Mouse (Mus musculus) 3T3-L1 (cell line): Measurements from ENCODE around the gene Zdhhc11.

Experiments
- DNase-seq: peaks from one replicate; pipeline ENCODE4 v3.0.0-alpha.2; 2015; ENCODE audit warnings: low read depth, low spot score

The Zdhhc11 gene

DNA sequence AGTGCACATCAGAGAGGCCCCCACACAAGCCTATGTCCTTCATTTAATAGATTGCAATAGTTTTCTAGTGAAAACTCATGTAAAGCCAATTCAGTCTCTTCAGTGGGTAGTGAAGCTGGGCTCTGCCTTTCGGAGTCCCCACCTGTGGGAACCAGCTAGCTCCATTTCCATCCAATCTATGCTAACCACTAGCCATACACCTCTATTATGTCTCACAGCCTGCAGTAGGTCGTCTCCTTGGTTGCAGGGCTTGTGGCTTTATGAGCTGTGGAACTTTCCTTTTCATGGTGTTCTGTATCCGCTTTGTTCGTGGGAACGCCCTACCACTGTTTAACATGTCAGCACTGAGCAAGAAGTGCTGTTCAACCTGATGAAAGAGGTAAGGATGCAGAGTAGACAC is at the start of gene Zdhhc11:
Zdhhc11 (plus strand) TSS at position 301 of the 400 bp plus-strand sequence.
- no peak for DNase-seq

DNA sequence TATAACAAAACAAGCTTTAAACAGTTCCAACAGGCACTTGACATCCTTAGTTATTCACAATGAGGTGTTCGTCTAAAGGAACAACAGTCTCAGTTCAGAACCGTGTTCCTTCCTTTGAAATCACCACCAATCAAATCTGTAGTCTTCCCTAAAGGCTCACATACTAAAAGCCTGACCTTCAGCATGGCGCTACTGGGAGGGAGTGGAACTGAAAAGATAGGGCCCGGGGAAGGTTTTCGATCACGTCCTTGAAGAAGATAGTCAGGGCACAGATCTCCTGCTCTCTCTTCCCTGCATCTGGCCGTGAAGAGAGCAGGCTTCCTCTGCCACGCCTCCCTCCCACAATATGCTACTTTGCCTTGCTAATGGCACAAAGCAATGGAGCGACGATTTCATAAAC is 31.4 kb upstream of the Zdhhc11 start:
- DNase-seq, result no peak

DNA sequence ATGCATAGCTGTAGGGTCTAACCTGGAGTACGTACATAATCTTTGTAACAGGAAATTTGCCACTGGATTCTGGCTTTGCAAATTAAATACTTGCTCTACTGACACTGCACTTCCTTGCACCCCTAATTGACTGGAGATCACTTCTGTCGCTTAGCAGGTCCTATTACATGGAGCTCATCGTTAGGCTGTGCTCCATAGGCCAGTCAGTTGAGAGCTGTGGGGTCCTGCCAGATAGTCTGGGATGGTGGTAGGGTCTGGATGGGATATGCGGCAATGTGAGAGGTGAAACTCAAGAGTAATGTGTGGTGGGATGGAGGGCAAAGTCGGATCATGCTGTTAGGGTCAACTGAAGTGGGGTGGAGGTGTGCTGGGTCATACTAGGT is 26.7 kb upstream of the Zdhhc11 start:
- DNase-seq, result peak; percentile 16

DNA sequence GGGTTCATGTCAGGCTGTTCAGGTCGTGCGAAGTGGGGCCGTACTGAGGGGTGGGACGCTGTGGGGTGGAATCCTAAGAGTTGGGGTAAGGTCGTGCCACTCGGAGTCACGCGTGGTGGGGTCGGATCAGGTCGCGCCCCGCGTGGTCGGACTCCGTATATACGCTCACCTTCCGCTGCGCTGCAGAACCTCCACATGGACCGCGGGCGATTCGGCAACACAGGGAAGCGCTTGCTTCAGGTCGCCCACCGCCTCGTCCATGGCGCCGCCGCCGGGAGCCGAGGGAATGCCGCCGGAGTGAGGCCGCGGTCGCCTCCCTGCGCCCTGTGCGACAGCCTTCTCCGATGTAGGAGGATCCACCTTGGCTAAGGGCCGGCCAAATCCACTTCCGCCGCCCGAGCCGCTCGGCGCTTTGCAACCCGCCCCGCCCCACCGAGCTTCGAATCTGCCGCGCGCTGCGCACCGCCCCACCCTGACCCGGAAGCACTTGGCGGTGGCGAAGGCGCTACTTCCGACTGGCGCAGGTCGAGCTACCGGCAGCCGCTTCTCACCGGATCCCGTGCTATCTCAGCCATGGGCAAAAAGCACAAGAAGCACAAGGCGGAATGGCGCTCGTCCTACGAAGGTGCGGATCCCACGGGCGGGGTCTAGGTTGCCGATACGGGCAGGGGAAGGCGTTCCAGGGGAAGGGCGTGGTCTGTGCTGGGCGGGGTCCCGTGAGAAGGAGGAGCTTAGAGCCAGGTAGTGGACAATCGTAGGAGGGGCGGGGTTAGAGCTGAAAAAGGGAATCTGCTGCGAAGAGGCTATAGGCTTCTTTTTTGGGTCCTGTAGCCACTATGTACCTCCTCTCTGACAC is 26.1 kb upstream of the Zdhhc11 start, which contains the start of the genes Trip13 and Brd9:
Trip13 (minus strand) TSS at position 464 of the 856 bp plus-strand sequence.
Brd9 (plus strand) TSS at position 491 of the 856 bp plus-strand sequence.
- DNase-seq, result peak; percentile 85

- no peak for DNase-seq
These were observed 25.5 kb upstream of the Zdhhc11 start for GRCm38 (mm10) chr13:73938177-73938560.

GRCm38 (mm10) chr13:73939101-73939500 is 24.6 kb upstream of the Zdhhc11 start:
- DNase-seq, result no peak

- no peak for DNase-seq
These were observed 19.0 kb upstream of the Zdhhc11 start for GRCm38 (mm10) chr13:73944606-73945005.

DNA sequence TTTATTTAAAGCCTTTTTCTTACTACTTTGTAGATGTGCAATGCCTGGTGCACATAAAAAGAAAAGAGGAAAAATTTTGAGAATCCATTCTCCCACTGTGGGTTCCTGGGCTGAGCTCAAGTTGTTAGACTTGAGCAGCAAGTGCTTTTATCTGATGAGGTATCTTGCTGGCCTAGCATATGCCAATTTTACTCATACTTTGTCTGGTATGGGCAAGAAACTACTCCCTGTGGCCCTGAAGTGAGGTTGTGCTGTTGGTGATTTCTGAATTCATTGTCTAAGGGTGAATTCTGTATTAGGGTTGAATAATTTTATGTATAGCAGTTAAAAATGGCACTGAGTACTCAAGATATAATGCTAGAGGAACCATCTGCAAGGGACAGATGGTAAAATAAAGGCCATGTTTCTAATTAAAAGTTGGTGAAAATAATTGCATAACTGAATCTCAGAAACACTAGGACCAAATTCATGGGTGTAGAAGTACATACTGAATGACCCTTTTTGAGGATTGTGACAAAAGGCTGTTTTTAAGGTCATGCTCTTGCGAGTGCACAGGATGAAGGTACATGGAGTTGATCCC is 10.0 kb upstream of the Zdhhc11 start:
- no peak for DNase-seq

DNA sequence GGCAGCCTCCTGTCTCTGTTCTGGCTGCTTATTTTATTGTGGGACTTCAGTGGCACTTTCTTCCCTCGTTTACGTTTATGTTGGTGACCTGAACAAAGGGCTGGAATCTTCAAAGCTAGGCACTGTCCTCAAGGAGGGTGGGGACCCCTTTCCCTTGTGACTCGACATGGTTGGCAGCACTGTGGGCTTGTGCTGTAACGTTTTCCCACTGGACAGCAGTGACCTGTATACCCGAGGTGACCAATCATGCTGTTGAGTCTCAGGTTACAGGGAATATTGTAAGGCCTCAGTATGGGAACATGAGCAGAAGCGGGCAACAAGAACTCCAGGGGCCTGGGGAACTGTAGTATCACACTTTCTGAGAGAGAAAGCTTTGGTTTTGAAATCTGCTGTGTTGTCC is 9.0 kb upstream of the Zdhhc11 start:
- no peak for DNase-seq

DNA sequence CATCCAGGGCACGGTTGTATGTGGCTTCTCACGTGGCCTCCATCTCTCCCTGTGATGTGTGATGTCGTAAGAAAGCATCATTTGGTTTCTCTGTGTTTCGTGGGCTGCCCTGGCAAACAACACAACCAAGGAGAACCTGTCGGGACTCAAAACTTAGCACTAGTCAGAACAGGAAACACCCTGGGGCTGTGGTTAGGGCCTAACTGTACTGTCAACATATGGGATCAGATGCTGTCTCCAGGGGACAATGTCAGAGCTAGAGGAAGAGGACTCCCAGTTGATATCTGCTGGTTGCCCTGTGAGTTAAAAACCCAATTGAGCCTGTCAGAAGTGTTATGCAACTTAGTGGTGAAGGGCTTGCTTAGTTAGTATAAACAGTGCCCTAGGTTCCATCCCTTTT is 8.1 kb upstream of the Zdhhc11 start:
- DNase-seq, result no peak

DNA sequence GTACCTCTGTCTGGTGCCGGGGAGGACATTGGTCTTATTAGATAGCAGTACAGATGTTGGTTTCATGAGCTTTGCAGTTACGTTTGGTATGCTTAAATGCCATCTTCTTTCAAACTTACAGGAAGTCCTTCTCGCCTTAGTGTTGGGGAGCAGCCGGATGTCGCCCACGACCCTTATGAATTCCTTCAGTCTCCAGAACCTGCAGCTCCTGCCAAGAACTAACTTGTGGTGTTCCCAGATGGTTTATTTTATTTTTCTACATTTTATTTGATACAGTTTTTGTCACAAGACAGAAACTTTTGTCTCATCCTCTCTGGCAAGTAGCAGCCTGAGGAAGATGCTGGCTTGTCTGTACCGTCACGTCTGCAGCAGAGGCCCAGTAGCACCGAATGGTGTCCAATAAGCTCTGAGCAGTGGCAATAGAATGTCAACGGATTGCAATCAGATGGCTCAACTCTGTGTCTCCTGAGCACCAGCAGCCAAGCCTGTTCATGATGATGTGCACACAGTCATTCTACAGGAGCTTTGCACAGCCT is 3.5 kb upstream of the Zdhhc11 start:
- no peak for DNase-seq

- peak; percentile 5 for DNase-seq
These were observed 2.5 kb upstream of the Zdhhc11 start for GRCm38 (mm10) chr13:73961177-73961576.

GRCm38 (mm10) chr13:73970545-73971448 is 7.1 kb downstream of the Zdhhc11 start:
- peak; percentile 66 for DNase-seq

DNA sequence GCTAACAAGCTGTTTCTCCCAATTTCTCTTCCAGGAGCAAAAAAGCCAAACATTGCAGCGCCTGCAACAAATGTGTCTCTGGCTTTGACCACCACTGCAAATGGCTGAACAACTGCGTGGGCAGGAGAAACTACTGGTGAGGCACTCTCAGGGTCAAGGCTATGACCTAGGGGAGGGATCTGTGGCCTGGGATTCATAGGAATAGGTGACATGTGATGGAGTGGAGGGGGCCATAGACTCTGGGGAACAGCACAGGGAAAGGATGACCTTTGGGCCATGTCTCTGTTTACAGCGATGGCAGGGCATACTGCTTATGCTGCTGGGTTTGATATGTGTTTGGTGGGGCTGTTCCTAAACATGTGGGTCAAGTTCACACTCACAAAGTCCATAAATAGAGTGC is 10.9 kb downstream of the Zdhhc11 start:
- DNase-seq, result no peak

GRCm38 (mm10) chr13:73976935-73977334 is 13.3 kb downstream of the Zdhhc11 start:
- DNase-seq, result no peak

DNA sequence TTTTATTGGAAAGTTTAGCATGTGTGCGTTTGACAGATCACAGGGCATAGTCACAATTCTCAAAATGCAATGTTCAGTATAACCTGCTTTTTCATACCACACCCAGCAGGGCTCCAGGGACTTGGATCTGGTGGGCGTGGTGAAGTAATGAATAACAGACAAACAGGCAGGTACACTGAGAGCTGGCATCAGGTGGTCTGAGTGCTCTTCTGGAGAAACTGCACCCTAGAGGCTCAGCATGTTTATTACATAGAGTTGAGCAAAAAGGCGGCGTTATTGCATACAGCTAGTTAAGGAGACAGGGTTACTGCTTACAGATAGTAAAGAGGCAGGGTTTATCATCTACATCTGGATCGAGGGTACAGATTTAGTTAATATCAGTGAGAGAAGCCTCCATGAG is 26.7 kb downstream of the Zdhhc11 start:
- no peak for DNase-seq

GRCm38 (mm10) chr13:73990761-73991160 is 27.1 kb downstream of the Zdhhc11 start:
- DNase-seq, result no peak

GRCm38 (mm10) chr13:73991267-73991666 is 27.6 kb downstream of the Zdhhc11 start:
- no peak for DNase-seq

GRCm38 (mm10) chr13:73996456-73996855 is 32.8 kb downstream of the Zdhhc11 start:
- no peak for DNase-seq

DNA sequence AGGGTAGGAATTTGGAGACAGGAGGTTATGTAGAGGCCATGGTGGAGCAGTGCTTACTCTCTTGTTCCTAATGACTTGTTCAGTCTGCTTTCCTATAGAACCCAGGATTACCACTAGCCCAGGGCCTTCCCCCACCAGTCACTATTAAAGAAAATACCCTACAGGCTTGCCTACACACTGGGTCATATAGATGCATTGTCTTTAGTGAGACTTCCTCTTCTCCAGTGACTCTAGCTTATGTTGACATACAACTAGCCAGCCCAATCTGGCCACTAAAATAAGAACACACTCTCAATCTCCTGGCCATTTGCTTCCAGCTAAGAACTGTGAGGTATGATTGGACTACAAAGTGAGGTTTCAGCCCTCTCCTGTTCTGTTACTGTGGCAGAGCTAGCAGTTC is 36.9 kb downstream of the Zdhhc11 start:
- DNase-seq, result no peak

GRCm38 (mm10) chr13:74000961-74001360 is 37.3 kb downstream of the Zdhhc11 start:
- DNase-seq, result no peak

DNA sequence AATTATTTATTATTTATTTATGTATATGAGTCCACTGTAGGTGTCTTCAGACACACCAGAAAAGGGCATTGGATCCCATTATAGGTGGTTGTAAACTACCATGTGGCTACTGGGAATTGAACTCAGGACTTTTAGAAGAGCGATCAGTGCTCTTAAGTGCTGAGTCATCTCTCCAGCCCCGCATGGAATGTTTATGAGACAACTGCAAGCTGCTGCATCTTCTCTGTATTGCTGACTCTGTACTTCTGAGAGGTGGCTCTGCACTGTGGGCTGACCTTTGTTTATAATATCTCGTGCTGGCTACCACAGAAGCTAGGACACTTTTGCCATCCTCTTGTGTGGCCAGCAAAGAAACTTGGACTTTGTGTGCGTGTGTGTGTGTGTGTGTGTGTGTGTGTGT is 37.8 kb downstream of the Zdhhc11 start:
- DNase-seq, result peak; percentile 8
